Mouse (Mus musculus) frontal cortex, adult 2 months (tissue): ENCODE data around the gene Grb10. TPM values are rescaled to one million over a fixed set of nuclear protein-coding genes. Genes with fewer than 3 reads are reported as not detected.

Source experiments
- DNase-seq, 2 experiments: peaks; one replicate each; pipeline ENCODE4 v3.0.0; 2022; ENCODE audit warnings: low spot score in 1 of 2; ENCODE audit errors: extremely low spot score in 1 of 2
- polyA plus RNA-seq: library from polyadenylated mRNA; depleted of rRNA; stranded (reverse); fragments of >200 nt; gene quantifications from 2 replicates; pipeline ENCODE4 v1.2.3, GENCODE M21; 2012

Gene Grb10
- polyA plus RNA-seq, 1 experiment = 35.6 TPM

- no peak for DNase-seq
Measured at GRCm38 (mm10) chr11:11948988-11949365, 89.5 kb downstream of the Grb10 start.

DNA sequence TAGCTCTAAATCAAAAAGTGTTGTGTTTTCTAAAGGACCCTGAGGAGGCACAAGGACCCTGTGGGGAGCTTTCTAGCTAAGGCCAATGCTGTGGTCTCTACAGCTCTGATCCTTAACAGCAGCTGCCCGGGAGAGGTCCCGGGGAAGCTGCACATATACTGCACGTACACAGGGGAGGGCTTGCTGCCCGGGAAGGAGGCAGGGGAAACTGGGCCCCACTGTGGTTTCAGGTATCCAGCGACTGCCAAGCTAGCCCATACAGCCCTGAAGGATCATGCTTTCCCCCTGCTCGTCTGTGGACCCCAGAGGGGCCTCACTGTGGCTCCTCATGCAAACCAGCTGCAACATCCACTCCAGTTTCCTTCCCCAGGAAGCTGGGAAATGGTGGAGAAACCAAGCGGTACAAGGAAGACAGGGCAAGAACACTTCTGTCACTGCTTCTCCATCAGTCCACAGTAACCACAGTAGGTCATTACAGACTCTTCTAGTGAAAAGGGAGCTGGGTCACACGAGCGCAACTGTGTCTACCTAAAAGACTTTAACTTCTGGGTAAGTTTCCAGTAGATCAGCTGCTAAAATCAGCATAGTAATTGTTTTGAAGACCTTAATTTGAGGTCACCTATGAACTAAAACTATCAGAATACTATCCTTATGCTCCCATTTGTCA is 90.0 kb downstream of the Grb10 start:
- no peak for DNase-seq

DNA sequence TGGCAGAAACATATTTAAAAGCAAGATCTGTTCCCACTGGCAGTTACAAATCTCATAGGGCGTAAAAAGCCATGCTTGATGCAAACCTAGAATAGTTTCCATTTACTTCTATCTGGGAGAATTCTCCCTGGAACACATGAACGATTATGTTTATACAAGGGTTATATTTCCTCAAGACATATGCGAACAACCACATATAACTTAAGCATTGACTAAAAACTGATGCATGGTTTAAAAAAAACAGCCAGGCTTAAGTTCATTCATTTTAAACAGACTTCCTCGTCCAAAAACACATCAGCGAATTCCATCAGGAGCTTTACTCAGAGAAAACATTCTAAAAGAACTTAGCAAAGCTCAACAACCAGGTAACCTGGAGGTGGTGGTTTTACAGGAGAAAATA is 90.6 kb downstream of the Grb10 start:
- DNase-seq = no peak

- DNase-seq = no peak
Measured at GRCm38 (mm10) chr11:11945766-11946165, 92.7 kb downstream of the Grb10 start.

GRCm38 (mm10) chr11:11944814-11945213 is 93.7 kb downstream of the Grb10 start:
- DNase-seq = no peak

- no peak for DNase-seq
Measured at GRCm38 (mm10) chr11:11944082-11944349, 94.5 kb downstream of the Grb10 start.

GRCm38 (mm10) chr11:11943240-11944081 is 95.0 kb downstream of the Grb10 start:
- no peak for DNase-seq

DNA sequence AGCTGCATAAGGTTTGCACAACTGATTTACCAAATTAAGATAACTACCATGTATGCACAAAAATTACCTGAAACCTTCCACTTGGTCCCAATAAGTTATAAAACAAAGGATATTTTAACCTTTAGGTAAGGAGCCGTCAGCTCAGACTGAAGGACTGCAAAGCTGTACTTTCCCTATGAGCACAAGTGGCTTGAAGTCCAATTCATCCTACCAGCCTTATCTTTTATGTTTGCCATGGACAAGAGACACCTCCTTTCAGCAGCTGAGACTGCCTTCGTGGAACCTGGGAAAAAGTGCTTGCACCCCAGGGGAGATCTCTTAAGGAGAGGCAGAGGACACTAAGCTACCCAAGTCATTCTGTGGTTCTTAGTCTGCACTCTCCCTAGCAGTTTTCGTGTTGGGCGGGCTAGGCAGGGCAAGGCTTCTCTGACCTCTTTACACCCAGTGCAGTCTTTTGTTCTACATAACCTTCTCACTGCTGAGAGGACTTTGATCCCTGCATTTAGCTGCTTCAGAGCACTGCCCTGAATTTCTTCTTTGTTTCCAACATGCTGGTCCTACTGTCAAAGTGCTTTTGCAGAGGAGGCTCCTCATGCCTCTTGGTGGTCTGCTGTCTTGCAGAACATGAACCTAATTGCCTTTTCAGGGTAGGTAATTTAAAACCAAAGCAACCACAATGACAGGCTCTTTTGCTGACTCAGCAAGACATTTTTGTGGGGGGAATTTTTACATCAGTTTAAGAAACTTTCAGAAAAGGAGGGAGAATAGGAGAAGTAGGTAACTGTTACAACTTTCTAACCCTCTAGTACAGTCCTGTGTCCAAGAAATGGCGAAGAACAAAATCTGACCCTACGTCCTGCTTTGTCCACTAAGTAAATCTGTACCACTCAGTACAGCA is 95.9 kb downstream of the Grb10 start:
- no peak for DNase-seq

DNA sequence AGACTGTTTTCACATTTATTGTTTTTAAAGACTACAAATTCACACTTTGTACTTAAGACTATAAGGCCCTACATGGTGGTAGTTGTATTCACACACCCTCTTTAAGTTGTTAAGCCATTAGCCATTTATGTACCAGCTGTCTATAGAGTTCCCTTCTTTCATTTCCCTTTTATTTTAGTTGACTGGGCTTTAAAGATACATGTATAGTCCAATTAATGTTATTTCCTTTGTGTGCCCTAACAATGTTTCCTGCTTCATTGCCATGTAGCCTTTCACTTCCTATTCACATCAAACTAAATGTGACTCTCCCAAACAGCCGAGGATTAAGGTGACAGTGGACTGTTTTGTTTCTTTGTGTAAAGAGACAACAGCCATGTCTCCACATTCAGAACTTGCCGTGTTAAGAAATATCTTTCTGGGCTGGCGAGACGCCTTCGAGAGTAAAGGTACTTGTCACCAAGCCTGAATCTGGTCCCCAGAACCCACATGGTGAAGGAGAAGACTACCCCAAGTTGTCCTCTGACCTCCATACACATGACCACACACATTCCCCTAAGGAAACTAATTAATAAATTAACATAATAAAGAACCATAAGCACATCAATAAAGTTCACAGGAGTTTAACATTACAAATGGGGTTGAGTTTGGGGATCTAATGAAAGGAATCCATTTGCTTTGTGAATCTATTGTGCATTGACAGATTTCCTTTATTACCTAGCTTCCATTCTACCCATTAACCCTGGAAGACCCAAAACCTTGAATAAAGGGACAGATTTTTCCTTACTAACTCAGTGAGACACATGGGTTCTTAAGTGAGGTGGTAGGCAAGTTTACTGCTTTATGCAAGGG is 97.4 kb downstream of the Grb10 start:
- DNase-seq = no peak

GRCm38 (mm10) chr11:11939611-11940010 is 98.9 kb downstream of the Grb10 start:
- DNase-seq = no peak

- DNase-seq = no peak
Measured at GRCm38 (mm10) chr11:11938591-11938990, 99.9 kb downstream of the Grb10 start.

GRCm38 (mm10) chr11:11937340-11938030 is 101.0 kb downstream of the Grb10 start:
- no peak for DNase-seq

DNA sequence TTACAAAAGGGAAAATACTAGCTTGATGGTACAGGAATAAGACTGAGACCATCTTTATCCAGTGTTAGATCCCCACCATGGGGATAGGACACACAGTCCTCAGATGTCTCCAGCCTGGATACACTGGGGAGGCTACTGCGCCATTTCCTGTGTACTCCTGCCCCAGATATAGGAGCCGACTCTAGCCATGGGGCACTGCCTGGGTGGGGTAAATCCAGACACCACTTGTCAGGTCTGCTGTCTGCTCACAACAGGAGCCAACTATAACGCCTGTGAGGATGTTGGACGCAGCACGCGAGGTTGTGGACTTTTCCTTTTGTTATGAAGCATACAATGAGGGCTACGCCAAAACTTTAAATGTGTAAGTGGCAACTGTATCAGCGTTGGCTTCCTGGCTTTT is 103.7 kb downstream of the Grb10 start:
- DNase-seq = no peak

- DNase-seq = peak; percentile 6 to 16
Measured at GRCm38 (mm10) chr11:11932102-11932789, 106.2 kb downstream of the Grb10 start.

- DNase-seq = no peak
Measured at GRCm38 (mm10) chr11:11931688-11932087, 106.8 kb downstream of the Grb10 start.

DNA sequence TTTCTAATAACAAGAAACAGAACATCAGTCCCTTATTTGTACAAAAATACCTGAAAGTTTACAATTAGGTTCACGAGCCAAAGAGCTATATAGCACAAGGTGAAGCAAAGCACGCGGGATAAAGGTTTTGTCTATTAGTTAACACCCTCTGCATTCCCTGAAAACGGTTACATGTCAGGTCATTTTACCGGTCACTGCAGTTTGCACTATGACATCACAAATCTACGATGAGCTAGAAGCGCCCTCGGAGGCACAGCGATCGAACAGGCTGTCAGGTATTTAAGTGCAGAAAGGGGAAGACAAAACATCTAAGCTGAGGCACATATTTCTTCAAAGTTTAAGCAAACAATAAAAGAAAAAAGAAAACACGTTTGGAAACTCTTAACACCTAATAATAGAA is 108.0 kb downstream of the Grb10 start:
- DNase-seq = no peak

GRCm38 (mm10) chr11:11929059-11929458 is 109.4 kb downstream of the Grb10 start:
- no peak for DNase-seq

- DNase-seq = no peak
Measured at GRCm38 (mm10) chr11:11928586-11928985, 109.9 kb downstream of the Grb10 start.

DNA sequence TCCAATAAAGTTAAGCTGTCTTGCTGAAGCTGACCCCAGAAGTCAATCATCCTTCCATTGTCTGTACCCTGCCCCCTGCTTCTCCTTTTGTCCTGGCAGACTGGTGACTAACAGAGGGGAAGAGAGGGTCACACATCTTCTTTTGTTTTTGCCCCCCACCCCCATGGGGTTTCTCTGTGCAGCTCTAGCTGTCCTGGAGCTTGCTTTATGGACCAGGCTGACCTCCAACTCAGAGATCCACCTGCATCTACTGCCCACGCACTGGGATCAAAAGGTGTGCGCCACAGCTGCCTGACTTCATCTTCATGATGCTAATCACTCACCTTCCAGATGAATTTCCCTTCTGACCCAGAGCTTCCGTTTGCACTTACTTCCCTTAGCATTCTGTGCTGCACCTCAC is 114.6 kb downstream of the Grb10 start:
- no peak for DNase-seq
